Mouse (Mus musculus): ENCODE results near the gene Cfi. TPM values are rescaled to one million over a fixed set of nuclear protein-coding genes. Genes with fewer than 3 reads are reported as not detected.

Gene Cfi
- polyA plus RNA-seq, 1 experiment from 2014 or later, result 0.45 TPM

- ATAC-seq (replicated peaks; ENCODE audit: insufficient number of reproducible peaks, low FRiP score, low TSS enrichment, low read depth) (no peak), DNase-seq (ENCODE audit: low spot score) (peak; percentile 61)
- Histone ChIP-seq H3K9ac (replicated peaks; ENCODE audit: low read length) (no peak overlapping the region), H3K27ac (replicated peaks; ENCODE audit: low read depth, low read length) (no peak overlapping the region), H3K4me3 (ENCODE audit: low read depth, low read length) (no peak overlapping the region), H3K36me3 (replicated peaks; ENCODE audit: control insufficient read depth, insufficient read depth, low read depth, low read length) (no peaks in the 10 kb centered on the region), H3K9me3 (replicated peaks; ENCODE audit: control insufficient read depth, low read length) (no peaks in the 10 kb centered on the region), H3K4me2 (ENCODE audit: low read depth, low read length) (no peak overlapping the region), H3K27me3 (ENCODE audit: control insufficient read depth, insufficient read depth, low read length) (no peaks in the 10 kb centered on the region), H3K4me1 (ENCODE audit: control insufficient read depth, insufficient read depth, low read length) (no peaks in the 10 kb centered on the region)
- WGBS, result 17% methylated on average over 11 of the region's 11 CpGs
These were observed 490 bp downstream of the Cfi start for GRCm38 (mm10) chr3:129836051-129836697.

DNA sequence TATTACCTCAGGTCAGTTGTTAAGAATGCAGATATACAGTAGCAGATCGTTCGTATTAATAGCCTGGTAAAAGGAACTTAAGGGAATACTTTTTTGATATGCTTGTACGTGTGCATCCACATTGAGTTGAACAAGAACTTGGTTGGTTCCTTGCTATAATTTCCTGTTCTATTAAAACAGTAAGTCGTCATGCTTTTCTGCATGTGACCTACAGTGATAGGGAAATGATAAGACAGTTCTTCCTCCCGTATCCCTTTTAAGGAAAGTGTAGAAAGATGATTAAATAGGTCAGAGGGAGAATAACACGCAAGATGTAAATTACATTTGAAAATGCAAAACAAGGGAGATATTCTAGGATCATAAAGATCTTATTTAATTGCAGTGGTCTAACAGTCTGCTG, 1.3 kb downstream of the Cfi start:
- WGBS, result 88% methylated on average over 6 of the region's 6 CpGs
- Histone ChIP-seq H3K4me3 (ENCODE audit: low read depth, low read length) (no peak overlapping the region), H3K27me3 (ENCODE audit: control insufficient read depth, insufficient read depth, low read length) (no peaks in the 10 kb centered on the region), H3K4me1 (ENCODE audit: control insufficient read depth, insufficient read depth, low read length) (no peaks in the 10 kb centered on the region), H3K9ac (replicated peaks; ENCODE audit: low read length) (no peak overlapping the region), H3K9me3 (replicated peaks; ENCODE audit: control insufficient read depth, low read length) (no peaks in the 10 kb centered on the region), H3K27ac (replicated peaks; ENCODE audit: low read depth, low read length) (no peak overlapping the region), H3K36me3 (replicated peaks; ENCODE audit: control insufficient read depth, insufficient read depth, low read depth, low read length) (no peaks in the 10 kb centered on the region), H3K4me2 (ENCODE audit: low read depth, low read length) (no peak overlapping the region)
- no peak for DNase-seq (ENCODE audit: low spot score)
- ATAC-seq (replicated peaks; ENCODE audit: insufficient number of reproducible peaks, low FRiP score, low TSS enrichment, low read depth), result no peak

GRCm38 (mm10) chr3:129838017-129838416, 2.3 kb downstream of the Cfi start:
- Histone ChIP-seq H3K36me3 (replicated peaks; ENCODE audit: control insufficient read depth, insufficient read depth, low read depth, low read length) (no peaks in the 10 kb centered on the region), H3K27ac (replicated peaks; ENCODE audit: low read depth, low read length) (no peak overlapping the region), H3K27me3 (ENCODE audit: control insufficient read depth, insufficient read depth, low read length) (no peaks in the 10 kb centered on the region), H3K9me3 (replicated peaks; ENCODE audit: control insufficient read depth, low read length) (no peaks in the 10 kb centered on the region), H3K4me1 (ENCODE audit: control insufficient read depth, insufficient read depth, low read length) (no peaks in the 10 kb centered on the region), H3K4me3 (ENCODE audit: low read depth, low read length) (no peak overlapping the region), H3K4me2 (ENCODE audit: low read depth, low read length) (no peak overlapping the region), H3K9ac (replicated peaks; ENCODE audit: low read length) (no peak overlapping the region)
- WGBS, result 49% methylated on average over 7 of the region's 7 CpGs
- no peak for ATAC-seq (replicated peaks; ENCODE audit: insufficient number of reproducible peaks, low FRiP score, low TSS enrichment, low read depth)
- no peak for DNase-seq (ENCODE audit: low spot score)

DNA sequence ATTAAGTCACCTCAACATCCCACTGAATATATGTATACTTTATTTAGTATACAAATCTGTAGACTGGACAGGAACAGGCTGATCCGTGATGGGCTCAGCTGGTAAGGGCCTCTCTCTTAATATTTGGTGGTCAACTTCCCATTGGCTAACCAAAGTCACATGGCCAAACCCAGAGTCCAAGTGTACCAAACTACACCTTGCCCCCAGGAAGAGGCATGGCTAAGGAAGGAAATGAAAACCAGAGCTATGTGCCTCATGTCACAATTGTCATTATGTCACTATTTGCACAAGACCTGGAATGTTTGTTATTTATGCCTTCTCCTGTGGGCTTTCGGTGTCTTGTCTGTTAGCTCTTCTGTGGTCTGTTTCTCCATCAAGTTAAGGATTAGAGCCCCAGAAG, 10.2 kb downstream of the Cfi start:
- Histone ChIP-seq H3K27ac (replicated peaks; ENCODE audit: low read depth, low read length) (no peak overlapping the region), H3K4me2 (ENCODE audit: low read depth, low read length) (no peak overlapping the region), H3K4me1 (ENCODE audit: control insufficient read depth, insufficient read depth, low read length) (no peaks in the 10 kb centered on the region), H3K27me3 (ENCODE audit: control insufficient read depth, insufficient read depth, low read length) (no peaks in the 10 kb centered on the region), H3K9me3 (replicated peaks; ENCODE audit: control insufficient read depth, low read length) (no peaks in the 10 kb centered on the region), H3K9ac (replicated peaks; ENCODE audit: low read length) (no peak overlapping the region), H3K4me3 (ENCODE audit: low read depth, low read length) (no peak overlapping the region), H3K36me3 (replicated peaks; ENCODE audit: control insufficient read depth, insufficient read depth, low read depth, low read length) (no peaks in the 10 kb centered on the region)
- 83% methylated on average over 2 of the region's 2 CpGs for WGBS
- DNase-seq (ENCODE audit: low spot score) (no peak), ATAC-seq (replicated peaks; ENCODE audit: insufficient number of reproducible peaks, low FRiP score, low TSS enrichment, low read depth) (no peak)

DNA sequence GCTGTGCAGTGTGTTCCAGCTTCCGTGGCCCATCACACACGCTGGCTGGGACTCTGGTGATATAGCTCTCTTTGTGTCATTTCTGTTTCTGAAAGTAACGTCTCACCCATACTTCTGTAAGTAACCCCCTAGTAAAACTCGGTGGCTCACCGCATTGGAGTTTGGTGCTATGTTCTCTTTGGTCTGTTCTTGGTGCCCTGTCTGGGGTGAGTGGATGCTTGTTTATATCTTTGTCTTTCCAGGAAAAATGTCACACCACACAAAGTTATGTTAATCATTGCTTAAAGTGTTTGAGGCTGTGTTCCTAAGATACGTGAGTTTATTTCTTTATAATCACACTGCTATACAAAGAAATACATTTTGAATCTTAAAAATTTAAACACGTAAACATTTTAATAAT, 11.2 kb downstream of the Cfi start:
- ATAC-seq (replicated peaks; ENCODE audit: insufficient number of reproducible peaks, low FRiP score, low TSS enrichment, low read depth) (no peak), DNase-seq (ENCODE audit: low spot score) (no peak)
- Histone ChIP-seq H3K4me1 (ENCODE audit: control insufficient read depth, insufficient read depth, low read length) (no peaks in the 10 kb centered on the region), H3K4me2 (ENCODE audit: low read depth, low read length) (no peak overlapping the region), H3K9me3 (replicated peaks; ENCODE audit: control insufficient read depth, low read length) (no peaks in the 10 kb centered on the region), H3K9ac (replicated peaks; ENCODE audit: low read length) (no peak overlapping the region), H3K27me3 (ENCODE audit: control insufficient read depth, insufficient read depth, low read length) (no peaks in the 10 kb centered on the region), H3K27ac (replicated peaks; ENCODE audit: low read depth, low read length) (no peak overlapping the region), H3K4me3 (ENCODE audit: low read depth, low read length) (no peak overlapping the region), H3K36me3 (replicated peaks; ENCODE audit: control insufficient read depth, insufficient read depth, low read depth, low read length) (no peaks in the 10 kb centered on the region)
- 85% methylated on average over 7 of the region's 7 CpGs for WGBS

GRCm38 (mm10) chr3:129862592-129862991, 26.9 kb downstream of the Cfi start:
- ATAC-seq (replicated peaks; ENCODE audit: insufficient number of reproducible peaks, low FRiP score, low TSS enrichment, low read depth) (no peak), DNase-seq (ENCODE audit: low spot score) (no peak)
- H3K4me3 ChIP-seq (ENCODE audit: low read depth, low read length), result no peak overlapping the region
- H3K9ac ChIP-seq (replicated peaks; ENCODE audit: low read length), result no peak overlapping the region
- no peaks in the 10 kb centered on the region for H3K36me3 ChIP-seq (replicated peaks; ENCODE audit: control insufficient read depth, insufficient read depth, low read depth, low read length)
- no peak overlapping the region for H3K27ac ChIP-seq (replicated peaks; ENCODE audit: low read depth, low read length)
- H3K27me3 ChIP-seq (ENCODE audit: control insufficient read depth, insufficient read depth, low read length), result no peaks in the 10 kb centered on the region
- H3K4me1 ChIP-seq (ENCODE audit: control insufficient read depth, insufficient read depth, low read length), result no peaks in the 10 kb centered on the region
- 84% methylated on average over 2 of the region's 2 CpGs for WGBS
- H3K4me2 ChIP-seq (ENCODE audit: low read depth, low read length), result no peak overlapping the region
- no peaks in the 10 kb centered on the region for H3K9me3 ChIP-seq (replicated peaks; ENCODE audit: control insufficient read depth, low read length)

- no peak overlapping the region for H3K4me2 ChIP-seq (ENCODE audit: low read depth, low read length)
- H3K36me3 ChIP-seq (replicated peaks; ENCODE audit: control insufficient read depth, insufficient read depth, low read depth, low read length), result no peaks in the 10 kb centered on the region
- no peak overlapping the region for H3K9ac ChIP-seq (replicated peaks; ENCODE audit: low read length)
- DNase-seq (ENCODE audit: low spot score) (peak; percentile 31), ATAC-seq (replicated peaks; ENCODE audit: insufficient number of reproducible peaks, low FRiP score, low TSS enrichment, low read depth) (no peak)
- no peaks in the 10 kb centered on the region for H3K4me1 ChIP-seq (ENCODE audit: control insufficient read depth, insufficient read depth, low read length)
- H3K4me3 ChIP-seq (ENCODE audit: low read depth, low read length), result no peak overlapping the region
- no peaks in the 10 kb centered on the region for H3K27me3 ChIP-seq (ENCODE audit: control insufficient read depth, insufficient read depth, low read length)
- no peak overlapping the region for H3K27ac ChIP-seq (replicated peaks; ENCODE audit: low read depth, low read length)
- H3K9me3 ChIP-seq (replicated peaks; ENCODE audit: control insufficient read depth, low read length), result no peaks in the 10 kb centered on the region
- 48% methylated on average over 14 of the region's 14 CpGs for WGBS
These were observed 28.0 kb downstream of the Cfi start for GRCm38 (mm10) chr3:129863698-129864097.

GRCm38 (mm10) chr3:129877327-129877726, 41.6 kb downstream of the Cfi start:
- Histone ChIP-seq H3K36me3 (replicated peaks; ENCODE audit: control insufficient read depth, insufficient read depth, low read depth, low read length) (no peaks in the 10 kb centered on the region), H3K9ac (replicated peaks; ENCODE audit: low read length) (no peak overlapping the region), H3K4me2 (ENCODE audit: low read depth, low read length) (no peak overlapping the region), H3K4me1 (ENCODE audit: control insufficient read depth, insufficient read depth, low read length) (no peaks in the 10 kb centered on the region), H3K27ac (replicated peaks; ENCODE audit: low read depth, low read length) (no peak overlapping the region), H3K9me3 (replicated peaks; ENCODE audit: control insufficient read depth, low read length) (no peaks in the 10 kb centered on the region), H3K27me3 (ENCODE audit: control insufficient read depth, insufficient read depth, low read length) (no peaks in the 10 kb centered on the region), H3K4me3 (ENCODE audit: low read depth, low read length) (no peak overlapping the region)
- no peak for ATAC-seq (replicated peaks; ENCODE audit: insufficient number of reproducible peaks, low FRiP score, low TSS enrichment, low read depth)
- DNase-seq (ENCODE audit: low spot score), result no peak
- WGBS, result 91% methylated on average over 10 of the region's 10 CpGs
